Mouse (Mus musculus) bone marrow, adult 2 months (tissue): ENCODE data around the gene Fry. TPM values are rescaled to one million over a fixed set of nuclear protein-coding genes. Genes with fewer than 3 reads are reported as not detected.
A peak's percentile ranks its signal among the peaks of the same experiment; 100 is the strongest.

Source experiments
- H3K27ac ChIP-seq: fragments of 200-500 bp; 2 replicates; pipeline ENCODE4 v1.5.1; 2012; ENCODE audit warnings: low read depth, mild to moderate bottlenecking, control low read depth, inconsistent platforms, low read length; ENCODE audit not compliant: control insufficient read depth, poor library complexity, insufficient read depth
- H3K4me1 ChIP-seq: fragments of 200-500 bp; 2 replicates; pipeline ENCODE4 v1.6.1; 2011; ENCODE audit warnings: low read length; ENCODE audit not compliant: control insufficient read depth, insufficient read depth
- H3K4me3 ChIP-seq: fragments of 200-500 bp; replicated peaks from 2 replicates; pipeline ENCODE3; 2011; ENCODE audit warnings: mild to moderate bottlenecking, low read depth, low read length, control low read depth; ENCODE audit not compliant: control insufficient read depth
- CTCF ChIP-seq: fragments of 200-500 bp; IDR thresholded peaks from 2 replicates; pipeline ENCODE4 v1.5.1; 2011; ENCODE audit warnings: low read length, control low read depth; ENCODE audit not compliant: control insufficient read depth, insufficient read depth
- POLR2A ChIP-seq: fragments of 200-500 bp; IDR thresholded peaks from 2 replicates; pipeline ENCODE4 v1.6.1; 2011; ENCODE audit warnings: low read depth, mild to moderate bottlenecking, control low read depth, low read length, borderline replicate concordance; ENCODE audit not compliant: control insufficient read depth
- WGBS: fragments of 180-500 bp; shearing (Covaris S2); methylation state at CpG from one replicate; pipeline ENCODE4 v1.1.7; 2018; 5-methylcytosine and 5-hydroxymethylcytosine counted together
- polyA plus RNA-seq: library from polyadenylated mRNA; stranded (reverse); fragments of >200 nt; gene quantifications from 2 replicates; pipeline ENCODE4 v1.2.4, GENCODE M21; 2011; ENCODE audit warnings: low replicate concordance; ENCODE audit not compliant: missing spikeins, insufficient read depth, insufficient read length

The Fry gene
- polyA plus RNA-seq, 1 experiment = 20.0 TPM

- TF ChIP-seq CTCF (no peak), POLR2A (no peak)
- no peaks in the 10 kb centered on the region; the same call in 1 of the 2 replicates for H3K4me1 ChIP-seq
- 78% methylated on average over 7 of the region's 7 CpGs for WGBS
These were observed 163.6 kb downstream of the Fry start for GRCm38 (mm10) chr5:150282091-150282490.

GRCm38 (mm10) chr5:150287949-150288348 is 169.5 kb downstream of the Fry start:
- TF ChIP-seq CTCF (no peak), POLR2A (no peak)
- Histone ChIP-seq H3K27ac (no peak overlapping the region), H3K4me1 (no peaks in the 10 kb centered on the region; the same call in 1 of the 2 replicates), H3K4me3 (no peak overlapping the region)
- 91% methylated on average over 7 of the region's 7 CpGs for WGBS

More at GRCm38 (mm10) chr5:150282091-150282490, 163.6 kb downstream of the Fry start:
- Histone ChIP-seq H3K4me3 (no peak overlapping the region), H3K27ac (no peak overlapping the region)

GRCm38 (mm10) chr5:150289611-150290010 is 171.2 kb downstream of the Fry start:
- TF ChIP-seq CTCF = peak; percentile 64
- TF ChIP-seq POLR2A = no peak

GRCm38 (mm10) chr5:150290494-150291199 is 172.2 kb downstream of the Fry start:
- 85% methylated on average over 4 of the region's 4 CpGs for WGBS

More at GRCm38 (mm10) chr5:150289611-150290010, 171.2 kb downstream of the Fry start:
- Histone ChIP-seq H3K27ac (no peak overlapping the region), H3K4me1 (no peaks in the 10 kb centered on the region; the same call in 1 of the 2 replicates), H3K4me3 (no peak overlapping the region)
- WGBS = 61% methylated on average over 8 of the region's 8 CpGs

GRCm38 (mm10) chr5:150291216-150291615 is 172.8 kb downstream of the Fry start:
- no peak for TF ChIP-seq CTCF
- TF ChIP-seq POLR2A = no peak
- no peaks in the 10 kb centered on the region; the same call in 1 of the 2 replicates for H3K4me1 ChIP-seq
- no peak overlapping the region for H3K27ac ChIP-seq

More at GRCm38 (mm10) chr5:150290494-150291199, 172.2 kb downstream of the Fry start:
- H3K4me3 ChIP-seq = no peak overlapping the region
- no peak overlapping the region for H3K27ac ChIP-seq
- TF ChIP-seq CTCF = no peak
- TF ChIP-seq POLR2A = no peak
- no peaks in the 10 kb centered on the region; the same call in 1 of the 2 replicates for H3K4me1 ChIP-seq

GRCm38 (mm10) chr5:150292186-150292585 is 173.7 kb downstream of the Fry start:
- no peak for TF ChIP-seq CTCF
- no peak for TF ChIP-seq POLR2A
- no peak overlapping the region for H3K4me3 ChIP-seq
- H3K27ac ChIP-seq = no peak overlapping the region
- H3K4me1 ChIP-seq = no peaks in the 10 kb centered on the region; the same call in 1 of the 2 replicates
- WGBS = 27% methylated on average over 3 of the region's 3 CpGs

More at GRCm38 (mm10) chr5:150291216-150291615, 172.8 kb downstream of the Fry start:
- H3K4me3 ChIP-seq = no peak overlapping the region
- WGBS = 54% methylated on average over 6 of the region's 6 CpGs

- H3K27ac ChIP-seq = no peak overlapping the region
- no peak overlapping the region for H3K4me3 ChIP-seq
- H3K4me1 ChIP-seq = no peaks in the 10 kb centered on the region; the same call in 1 of the 2 replicates
- no peak for TF ChIP-seq CTCF
- TF ChIP-seq POLR2A = no peak
- WGBS = 90% methylated on average over 11 of the region's 11 CpGs
These were observed 175.9 kb downstream of the Fry start for GRCm38 (mm10) chr5:150294306-150294705.

GRCm38 (mm10) chr5:150295096-150295495 is 176.7 kb downstream of the Fry start:
- Histone ChIP-seq H3K4me1 (no peaks in the 10 kb centered on the region; the same call in 1 of the 2 replicates), H3K4me3 (no peak overlapping the region), H3K27ac (no peak overlapping the region)
- WGBS = 90% methylated on average over 11 of the region's 11 CpGs
- no peak for TF ChIP-seq CTCF
- no peak for TF ChIP-seq POLR2A
